Mouse (Mus musculus): ENCODE data around the gene Pla2g2f.

The Pla2g2f gene

GRCm38 (mm10) chr4:138714186-138714585 lies 43.2 kb downstream of the Pla2g2f start:
- DNase-seq (ENCODE audit: low spot score) = no peak

- DNase-seq (ENCODE audit: low spot score) = no peak
Observed at GRCm38 (mm10) chr4:138712621-138713020, 44.8 kb downstream of the Pla2g2f start.

GRCm38 (mm10) chr4:138712096-138712495 lies 45.3 kb downstream of the Pla2g2f start:
- no peak for DNase-seq (ENCODE audit: low spot score)

GRCm38 (mm10) chr4:138711051-138711820 lies 46.2 kb downstream of the Pla2g2f start:
- DNase-seq (ENCODE audit: low spot score) = no peak

DNA sequence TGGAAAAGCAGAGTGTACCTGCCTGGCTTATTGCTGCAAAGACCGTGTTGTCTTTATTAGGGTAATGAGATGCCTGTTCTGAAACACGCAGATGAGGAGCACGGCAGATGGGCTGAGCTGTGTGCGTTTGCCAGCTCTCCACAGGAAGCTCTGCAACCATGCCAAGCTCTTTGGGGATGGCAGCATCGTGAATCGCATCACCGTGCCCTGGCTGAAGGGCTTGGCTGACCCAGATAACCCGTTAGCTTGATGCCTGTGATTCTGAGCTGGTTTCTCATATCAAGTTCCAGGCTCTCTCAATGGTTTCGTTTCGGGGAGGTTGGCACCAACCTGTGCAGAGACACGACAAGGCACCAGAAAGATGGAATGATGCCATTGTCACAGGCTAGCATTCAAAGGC lies 46.8 kb downstream of the Pla2g2f start:
- no peak for DNase-seq (ENCODE audit: low spot score)

GRCm38 (mm10) chr4:138709944-138710343 lies 47.5 kb downstream of the Pla2g2f start:
- no peak for DNase-seq (ENCODE audit: low spot score)

DNA sequence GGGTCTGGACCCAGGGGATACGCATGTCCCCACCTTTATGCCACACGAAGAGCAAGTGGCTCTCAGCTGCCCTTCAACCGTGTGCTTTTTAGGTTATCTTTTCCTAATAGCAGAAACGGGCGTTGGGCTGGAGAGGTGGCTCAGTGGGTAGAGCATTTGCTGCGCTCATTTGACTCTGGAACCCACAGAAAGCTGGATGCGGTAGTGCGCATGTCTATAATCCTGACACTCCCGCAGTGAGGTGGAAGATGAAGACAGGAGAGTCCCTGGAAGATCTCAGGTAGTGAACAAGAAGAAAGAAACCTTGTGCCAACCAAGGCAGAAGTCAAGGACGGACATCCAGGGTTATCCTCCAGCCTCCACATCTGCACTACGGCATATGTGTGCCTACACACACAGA lies 48.2 kb downstream of the Pla2g2f start:
- no peak for DNase-seq (ENCODE audit: low spot score)

GRCm38 (mm10) chr4:138708636-138709035 lies 48.8 kb downstream of the Pla2g2f start:
- no peak for DNase-seq (ENCODE audit: low spot score)

GRCm38 (mm10) chr4:138706620-138707019 lies 50.8 kb downstream of the Pla2g2f start:
- no peak for DNase-seq (ENCODE audit: low spot score)

GRCm38 (mm10) chr4:138704169-138704568 lies 53.3 kb downstream of the Pla2g2f start:
- DNase-seq (ENCODE audit: low spot score) = no peak

DNA sequence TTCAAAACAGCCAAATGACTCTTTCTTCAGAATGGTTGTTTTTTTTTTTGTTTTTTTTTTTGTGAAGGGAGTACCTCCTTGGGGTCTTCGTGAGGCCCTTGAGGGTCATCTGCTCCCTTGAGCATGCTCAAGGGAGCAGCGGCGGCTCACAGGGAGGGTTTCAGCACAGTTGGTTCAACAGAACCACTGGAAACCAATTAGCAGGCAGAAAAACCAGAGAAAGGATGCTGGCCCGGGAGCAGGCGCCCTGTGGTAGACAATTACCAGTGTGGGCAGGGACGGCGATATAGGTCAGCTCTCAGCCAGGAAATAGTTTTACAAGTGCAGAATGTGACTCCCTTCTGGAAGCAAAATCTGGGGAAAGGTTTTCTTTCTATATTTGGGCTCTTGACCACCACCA lies 53.8 kb downstream of the Pla2g2f start:
- no peak for DNase-seq (ENCODE audit: low spot score)

DNA sequence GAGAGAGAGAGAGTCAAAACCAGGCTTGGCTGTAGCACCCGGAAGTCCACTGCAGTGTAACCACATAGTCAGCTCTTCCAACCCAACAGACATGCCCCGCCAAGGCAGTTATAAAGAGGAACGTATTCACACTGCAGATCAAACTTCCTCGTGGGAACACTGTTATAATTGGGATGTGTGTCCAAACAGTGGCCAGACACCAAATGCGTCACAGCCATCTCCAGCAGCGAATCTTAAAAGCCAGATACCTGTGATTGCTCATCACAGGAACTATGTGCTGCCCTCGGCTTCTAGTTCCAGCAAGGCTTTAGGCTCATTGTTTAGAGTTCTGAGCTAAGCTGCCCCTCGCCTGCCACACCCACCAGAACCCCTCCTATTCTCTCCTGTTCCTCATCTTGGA lies 54.9 kb downstream of the Pla2g2f start:
- DNase-seq (ENCODE audit: low spot score) = no peak

DNA sequence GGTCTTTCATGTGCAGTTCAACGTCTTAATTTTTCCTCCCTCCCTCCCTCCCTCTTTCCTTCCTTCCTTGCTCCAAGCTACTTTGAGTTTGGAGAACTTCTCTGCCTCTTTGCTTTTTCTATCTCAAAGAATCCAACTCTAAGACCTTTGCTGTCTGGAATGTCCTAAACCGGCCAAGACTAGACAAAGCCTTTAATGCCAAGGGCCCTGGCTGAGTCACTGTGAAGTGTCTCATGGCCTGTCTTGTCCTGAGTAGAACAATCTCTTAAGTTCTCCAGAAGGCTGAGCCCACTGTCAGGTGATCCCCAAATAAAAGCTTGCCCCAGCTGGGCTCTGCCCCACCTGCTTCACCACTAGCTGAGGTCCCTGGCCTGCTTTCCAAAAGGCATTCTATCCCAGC lies 55.4 kb downstream of the Pla2g2f start:
- DNase-seq (ENCODE audit: low spot score) = no peak

GRCm38 (mm10) chr4:138701111-138701510 lies 56.3 kb downstream of the Pla2g2f start:
- no peak for DNase-seq (ENCODE audit: low spot score)
